Mouse (Mus musculus): ENCODE data around the gene Arxes2. TPM values are rescaled to one million over a fixed set of nuclear protein-coding genes. Genes with fewer than 3 reads are reported as not detected.
"Not testable (repeated sequence)": the region's sequence is repeated elsewhere in the genome, so short reads cannot be mapped to it uniquely, and the experiment has no call there.

Arxes2 gene
- polyA plus RNA-seq, 1 experiment: 143 TPM

GRCm38 (mm10) chrX:135990661-135991060 is 3.0 kb upstream of the Arxes2 start:
- Histone ChIP-seq H3K4me3 (replicated peaks; ENCODE audit: insufficient read depth, low read depth, low read length) (no peak overlapping the region), H3K27ac (ENCODE audit: insufficient read depth, low read length) (no peak overlapping the region), H3K27me3 (ENCODE audit: control insufficient read depth, insufficient read depth, low read length) (no peaks in the 10 kb centered on the region), H3K4me1 (ENCODE audit: control insufficient read depth, insufficient read depth, low read length) (0 out of 2 replicates have a peak, but pooled peaks cover 3% of the 10 kb centered on the region)
- TF ChIP-seq CTCF (IDR thresholded peaks at IDR 0.05; ENCODE audit: borderline replicate concordance, insufficient read depth, low read depth, low read length) (no peak), POLR2A (IDR thresholded peaks at IDR 0.05; ENCODE audit: borderline replicate concordance, insufficient read depth, low read length) (no peak)
- 92% methylated on average over 2 of the region's 2 CpGs for WGBS
- no peak for DNase-seq

GRCm38 (mm10) chrX:135993192-135993594 is 431 bp upstream of the Arxes2 start:
- WGBS: 32% methylated on average over 2 of the region's 3 CpGs
- peak; percentile 20 to 27 for DNase-seq
- peak overlapping the region; percentile 53; the same call in 1 of the 2 replicates for H3K27ac ChIP-seq (ENCODE audit: insufficient read depth, low read length)

DNA sequence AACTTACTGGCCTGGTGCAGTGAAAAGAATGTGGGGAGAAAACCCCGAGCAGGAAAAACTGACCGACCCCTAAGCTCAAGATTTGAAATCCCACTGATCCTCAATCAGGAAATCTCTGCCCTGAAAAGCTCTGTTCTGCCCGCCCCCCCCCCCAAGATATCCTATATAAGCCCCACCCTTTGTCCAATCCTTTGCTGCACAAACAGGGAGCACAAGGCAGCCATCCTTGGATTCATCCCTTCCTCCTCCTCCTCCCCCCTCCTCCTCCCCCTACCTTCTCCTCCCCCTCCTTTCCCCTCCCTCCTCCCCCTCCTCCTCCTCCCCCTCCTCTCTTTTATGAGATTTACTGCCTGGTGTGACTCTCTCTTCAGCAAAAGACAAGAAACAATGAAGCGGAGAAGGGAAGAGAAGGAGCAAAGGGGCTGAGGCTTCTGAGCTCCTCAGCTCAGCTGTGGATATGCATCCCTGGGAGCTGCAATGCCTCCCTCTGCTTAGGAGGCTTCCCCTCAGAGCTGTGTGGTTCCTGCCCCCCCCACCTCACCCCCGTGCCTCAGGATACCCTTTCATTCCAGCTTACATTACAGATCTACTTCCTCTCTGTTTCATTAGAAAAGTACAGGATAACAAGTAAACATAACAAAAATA is 13.7 kb downstream of the Arxes2 start:
- H3K27ac ChIP-seq (ENCODE audit: insufficient read depth, low read length): no peak overlapping the region
- no peaks in the 10 kb centered on the region for H3K27me3 ChIP-seq (ENCODE audit: control insufficient read depth, insufficient read depth, low read length)
- no peak for DNase-seq
- no peak for TF ChIP-seq CTCF (IDR thresholded peaks at IDR 0.05; ENCODE audit: borderline replicate concordance, insufficient read depth, low read depth, low read length)
- no peak for TF ChIP-seq POLR2A (IDR thresholded peaks at IDR 0.05; ENCODE audit: borderline replicate concordance, insufficient read depth, low read length)
- H3K4me3 ChIP-seq (replicated peaks; ENCODE audit: insufficient read depth, low read depth, low read length): no peak overlapping the region
- WGBS: 20% methylated on average over 4 of the region's 5 CpGs
- no peaks in the 10 kb centered on the region for H3K4me1 ChIP-seq (ENCODE audit: control insufficient read depth, insufficient read depth, low read length)

More at GRCm38 (mm10) chrX:135993192-135993594, 431 bp upstream of the Arxes2 start:
- H3K4me3 ChIP-seq (replicated peaks; ENCODE audit: insufficient read depth, low read depth, low read length): peak overlapping the region; percentile 26
- not testable (repeated sequence) for H3K4me1 ChIP-seq (ENCODE audit: control insufficient read depth, insufficient read depth, low read length); H3K27me3 ChIP-seq (ENCODE audit: control insufficient read depth, insufficient read depth, low read length)

GRCm38 (mm10) chrX:136014392-136014791 is 20.8 kb downstream of the Arxes2 start:
- Histone ChIP-seq H3K27ac (ENCODE audit: insufficient read depth, low read length) (no peak overlapping the region), H3K4me3 (replicated peaks; ENCODE audit: insufficient read depth, low read depth, low read length) (no peak overlapping the region), H3K27me3 (ENCODE audit: control insufficient read depth, insufficient read depth, low read length) (no peaks in the 10 kb centered on the region), H3K4me1 (ENCODE audit: control insufficient read depth, insufficient read depth, low read length) (no peaks in the 10 kb centered on the region)
- WGBS: 8% methylated on average over 2 of the region's 2 CpGs
- DNase-seq: no peak
- TF ChIP-seq CTCF (IDR thresholded peaks at IDR 0.05; ENCODE audit: borderline replicate concordance, insufficient read depth, low read depth, low read length) (no peak), POLR2A (IDR thresholded peaks at IDR 0.05; ENCODE audit: borderline replicate concordance, insufficient read depth, low read length) (no peak)

DNA sequence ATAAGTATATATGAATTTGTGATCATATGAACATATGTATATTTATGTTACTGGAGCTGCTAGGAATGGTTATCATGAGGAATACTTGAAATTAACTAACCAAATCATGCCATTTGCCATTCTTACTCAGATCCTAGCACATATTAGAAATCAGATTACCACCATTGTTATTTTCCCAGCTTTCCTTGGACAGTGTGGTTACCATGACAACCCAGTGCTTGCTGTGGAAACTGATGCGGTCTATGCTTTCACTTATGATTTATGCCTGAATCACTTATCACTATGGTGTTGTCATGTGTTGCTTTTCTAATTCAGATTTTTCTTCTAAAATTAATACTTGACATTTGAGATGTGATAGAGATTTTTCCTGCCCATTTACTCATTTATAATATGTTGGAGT is 36.7 kb downstream of the Arxes2 start:
- Histone ChIP-seq H3K27me3 (ENCODE audit: control insufficient read depth, insufficient read depth, low read length) (no peaks in the 10 kb centered on the region), H3K27ac (ENCODE audit: insufficient read depth, low read length) (no peak overlapping the region), H3K4me3 (replicated peaks; ENCODE audit: insufficient read depth, low read depth, low read length) (no peak overlapping the region), H3K4me1 (ENCODE audit: control insufficient read depth, insufficient read depth, low read length) (0 out of 2 replicates have a peak, but pooled peaks cover 2% of the 10 kb centered on the region)
- TF ChIP-seq CTCF (IDR thresholded peaks at IDR 0.05; ENCODE audit: borderline replicate concordance, insufficient read depth, low read depth, low read length) (no peak), POLR2A (IDR thresholded peaks at IDR 0.05; ENCODE audit: borderline replicate concordance, insufficient read depth, low read length) (no peak)
- no peak for DNase-seq
- 52% methylated on average over 1 of the region's 1 CpGs for WGBS

- not testable (repeated sequence) for H3K27me3 ChIP-seq (ENCODE audit: control insufficient read depth, insufficient read depth, low read length); H3K4me1 ChIP-seq (ENCODE audit: control insufficient read depth, insufficient read depth, low read length)
- WGBS: 11% methylated on average over 12 of the region's 49 CpGs
- Histone ChIP-seq H3K4me3 (replicated peaks; ENCODE audit: insufficient read depth, low read depth, low read length) (peak within 1 kb of the TSS; percentile 55), H3K27ac (ENCODE audit: insufficient read depth, low read length) (0 out of 2 replicates have a peak within 1 kb of the TSS, but pooled peaks have one; percentile 27)
- DNase-seq: peak; percentile 51 to 73
Measured at GRCm38 (mm10) chrX:136032799-136033763, 39.5 kb downstream of the Arxes2 start, which contains the start of gene Arxes1. Arxes1 (plus strand) TSS chrX:136033367.

DNA sequence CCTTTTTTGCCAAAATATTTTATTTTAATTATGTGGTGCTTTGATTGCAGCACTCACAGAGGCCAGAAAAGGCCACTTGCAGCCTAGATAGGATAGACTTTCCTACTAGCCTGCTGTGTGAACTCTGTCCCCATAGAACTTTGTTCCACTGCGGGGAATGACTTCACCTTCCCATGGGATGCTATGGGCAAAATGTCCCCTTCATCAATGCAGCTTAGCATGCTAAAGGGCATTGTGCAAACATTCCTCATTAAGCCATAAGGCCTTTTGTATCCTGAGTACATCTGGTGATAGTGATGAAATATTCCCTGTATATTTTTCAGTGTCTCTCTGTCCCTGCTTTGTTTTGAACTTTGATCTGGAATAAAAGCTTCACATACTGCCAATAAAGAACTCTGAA is 50.1 kb downstream of the Arxes2 start:
- 82% methylated on average over 1 of the region's 1 CpGs for WGBS
- no peaks in the 10 kb centered on the region for H3K27me3 ChIP-seq (ENCODE audit: control insufficient read depth, insufficient read depth, low read length)
- no peak overlapping the region for H3K4me3 ChIP-seq (replicated peaks; ENCODE audit: insufficient read depth, low read depth, low read length)
- DNase-seq: no peak
- no peaks in the 10 kb centered on the region for H3K4me1 ChIP-seq (ENCODE audit: control insufficient read depth, insufficient read depth, low read length)
- TF ChIP-seq CTCF (IDR thresholded peaks at IDR 0.05; ENCODE audit: borderline replicate concordance, insufficient read depth, low read depth, low read length): no peak
- no peak for TF ChIP-seq POLR2A (IDR thresholded peaks at IDR 0.05; ENCODE audit: borderline replicate concordance, insufficient read depth, low read length)
- H3K27ac ChIP-seq (ENCODE audit: insufficient read depth, low read length): no peak overlapping the region

Other genes starting within 250 kb of the Arxes2 start
- gene Bhlhb9, start 196.2 kb upstream of the Arxes2 start, polyA plus RNA-seq (2012; rRNA removed): 32.3 and 34.1 TPM in 2 replicates
- gene Gprasp2, start 154.8 kb upstream of the Arxes2 start, polyA plus RNA-seq (2012; rRNA removed): 107 and 115 TPM in 2 replicates
- 36.7 and 40.0 TPM in 2 replicates for gene Arxes1, start 39.5 kb downstream of the Arxes2 start, polyA plus RNA-seq (2012; rRNA removed)
- 291 and 304 TPM in 2 replicates for gene Bex2, start 74.4 kb downstream of the Arxes2 start, polyA plus RNA-seq (2012; rRNA removed)
- gene Nxf3, start 91.4 kb downstream of the Arxes2 start, polyA plus RNA-seq (2012; rRNA removed): 0.05 and 0.10 TPM in 2 replicates
- gene Bex4, start 145.2 kb downstream of the Arxes2 start, polyA plus RNA-seq (2012; rRNA removed): 27.8 and 33.7 TPM in 2 replicates
- gene Tceal8, start 178.5 kb downstream of the Arxes2 start, polyA plus RNA-seq (2012; rRNA removed): 71.8 and 72.0 TPM in 2 replicates
- gene Tceal5, start 210.1 kb downstream of the Arxes2 start, polyA plus RNA-seq (2012; rRNA removed): 123 and 134 TPM in 2 replicates
- gene Tceal7, start 221.0 kb downstream of the Arxes2 start, polyA plus RNA-seq (2012; rRNA removed): 0.22 and 0.33 TPM in 2 replicates
- gene Bex1, start 221.7 kb downstream of the Arxes2 start, polyA plus RNA-seq (2012; rRNA removed): 110 and 114 TPM in 2 replicates

Data from cerebellum, adult 2 months (tissue).